Mouse (Mus musculus): ENCODE measurements around the gene Traf3ip3. TPM values are rescaled to one million over a fixed set of nuclear protein-coding genes. Genes with fewer than 3 reads are reported as not detected.

The Traf3ip3 gene
- 0.69 and 1.8 TPM in 2 replicates for total RNA-seq (2014; rRNA removed)
- polyA plus RNA-seq (2015; fragmentation: Nextera tagmentation; extraction: Ambion mirVana) = 1.6 and 2.1 TPM in 2 replicates

DNA sequence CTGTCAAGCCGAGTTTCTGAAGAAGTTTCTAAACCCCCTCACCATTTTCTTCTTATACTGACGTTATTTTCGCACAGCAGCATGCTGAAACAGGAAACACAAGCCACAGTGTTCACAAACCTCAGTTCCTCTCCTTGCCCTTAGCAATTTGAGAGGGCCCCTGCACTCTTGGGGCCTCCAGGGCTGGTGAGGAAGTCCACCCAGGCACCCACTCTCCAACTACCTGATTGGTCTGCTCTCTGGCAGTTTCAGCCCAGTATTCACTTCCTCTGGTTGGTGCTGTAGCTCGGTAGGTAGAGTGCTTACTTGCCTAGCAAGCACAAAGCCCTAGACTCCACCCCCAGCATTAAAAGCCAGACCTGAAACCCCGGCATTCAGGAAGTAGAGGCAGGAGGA is at the start of gene Traf3ip3:
Gene Traf3ip3, minus strand, starts transcription at position 321 of the 396 bp plus-strand sequence.
- no peak for DNase-seq
- no peak within 1 kb of the TSS for H3K9ac ChIP-seq
- H3K4me1 ChIP-seq (ENCODE audit: insufficient read depth) = no peaks in the 10 kb centered on the region
- H3K27ac ChIP-seq (ENCODE audit: low read depth, low read length) = no peak within 1 kb of the TSS
- WGBS = 74% methylated on average over 5 of the region's 5 CpGs
- H3K4me2 ChIP-seq (ENCODE audit: low read depth) = no peak within 1 kb of the TSS
- no peak within 1 kb of the TSS for H3K4me3 ChIP-seq (ENCODE audit: low read depth, low read length)
- no peaks in the 10 kb centered on the region for H3K27me3 ChIP-seq (ENCODE audit: insufficient read depth, low read length)
- no peak for TF ChIP-seq CTCF (IDR thresholded peaks at IDR 0.05; ENCODE audit: low read depth)
- H3K9me3 ChIP-seq (ENCODE audit: low read length) = no peaks in the 10 kb centered on the region
- H3K36me3 ChIP-seq (ENCODE audit: insufficient read depth) = no peaks in the 10 kb centered on the region
- no peak for ATAC-seq

DNA sequence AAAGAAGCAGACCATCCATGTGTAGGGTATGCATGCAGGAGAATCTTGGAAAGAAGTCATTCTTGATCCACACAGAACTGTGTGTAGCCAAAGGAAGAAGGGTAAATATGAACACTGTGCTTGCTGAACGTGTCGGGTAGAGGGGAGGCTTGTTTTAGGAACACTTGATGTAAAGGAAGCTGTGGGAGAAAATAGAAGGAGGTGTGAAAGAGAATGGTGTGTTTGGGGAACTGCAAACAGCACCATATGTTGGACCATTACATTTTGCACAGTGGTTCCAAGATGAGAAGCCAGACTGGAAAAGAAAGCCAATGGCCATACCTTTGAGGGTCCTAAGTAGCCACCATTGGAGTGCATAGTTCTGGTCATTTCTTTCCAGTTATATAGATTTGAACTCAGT is 48.5 kb upstream of the Traf3ip3 start:
- ATAC-seq (no peak), DNase-seq (no peak)
- Histone ChIP-seq H3K9ac (no peak overlapping the region), H3K4me1 (ENCODE audit: insufficient read depth) (no peaks in the 10 kb centered on the region), H3K27me3 (ENCODE audit: insufficient read depth, low read length) (no peaks in the 10 kb centered on the region), H3K27ac (ENCODE audit: low read depth, low read length) (no peak overlapping the region), H3K36me3 (ENCODE audit: insufficient read depth) (no peaks in the 10 kb centered on the region), H3K4me2 (ENCODE audit: low read depth) (no peak overlapping the region), H3K4me3 (ENCODE audit: low read depth, low read length) (no peak overlapping the region), H3K9me3 (ENCODE audit: low read length) (no peaks in the 10 kb centered on the region)
- TF ChIP-seq CTCF (IDR thresholded peaks at IDR 0.05; ENCODE audit: low read depth) = no peak
- 79% methylated on average over 2 of the region's 2 CpGs for WGBS

DNA sequence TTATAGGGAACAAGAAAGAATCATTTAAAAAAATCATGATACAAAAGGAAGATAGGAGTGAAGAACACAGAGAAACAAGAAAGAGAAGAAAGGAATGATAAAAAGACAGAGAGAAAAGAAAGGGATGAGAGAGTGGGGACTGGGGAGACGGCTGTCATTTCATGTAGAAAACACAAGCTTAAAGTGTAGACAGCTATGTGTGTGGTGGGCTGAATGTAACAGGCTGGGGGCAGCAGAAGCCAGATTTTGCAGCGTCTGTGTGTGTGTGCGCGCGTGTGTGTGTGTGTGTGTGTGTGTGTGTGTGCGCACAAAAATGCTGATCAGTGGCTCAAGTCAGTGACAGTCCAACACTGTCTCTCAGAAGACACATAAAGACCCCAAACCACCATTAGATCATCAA is 42.7 kb upstream of the Traf3ip3 start:
- WGBS = 65% methylated on average over 6 of the region's 6 CpGs
- no peak overlapping the region for H3K4me3 ChIP-seq (ENCODE audit: low read depth, low read length)
- no peaks in the 10 kb centered on the region for H3K36me3 ChIP-seq (ENCODE audit: insufficient read depth)
- no peak overlapping the region for H3K4me2 ChIP-seq (ENCODE audit: low read depth)
- peak; percentile 50 for DNase-seq
- H3K27ac ChIP-seq (ENCODE audit: low read depth, low read length) = peak overlapping the region; percentile 46
- no peaks in the 10 kb centered on the region for H3K9me3 ChIP-seq (ENCODE audit: low read length)
- H3K9ac ChIP-seq = no peak overlapping the region
- peak; percentile 83 for ATAC-seq
- TF ChIP-seq CTCF (IDR thresholded peaks at IDR 0.05; ENCODE audit: low read depth) = 0 out of 2 replicates have a peak, but pooled peaks have one; percentile 9
- peaks cover 11% of the 10 kb centered on the region; the same call in 1 of the 2 replicates for H3K4me1 ChIP-seq (ENCODE audit: insufficient read depth)
- no peaks in the 10 kb centered on the region for H3K27me3 ChIP-seq (ENCODE audit: insufficient read depth, low read length)

DNA sequence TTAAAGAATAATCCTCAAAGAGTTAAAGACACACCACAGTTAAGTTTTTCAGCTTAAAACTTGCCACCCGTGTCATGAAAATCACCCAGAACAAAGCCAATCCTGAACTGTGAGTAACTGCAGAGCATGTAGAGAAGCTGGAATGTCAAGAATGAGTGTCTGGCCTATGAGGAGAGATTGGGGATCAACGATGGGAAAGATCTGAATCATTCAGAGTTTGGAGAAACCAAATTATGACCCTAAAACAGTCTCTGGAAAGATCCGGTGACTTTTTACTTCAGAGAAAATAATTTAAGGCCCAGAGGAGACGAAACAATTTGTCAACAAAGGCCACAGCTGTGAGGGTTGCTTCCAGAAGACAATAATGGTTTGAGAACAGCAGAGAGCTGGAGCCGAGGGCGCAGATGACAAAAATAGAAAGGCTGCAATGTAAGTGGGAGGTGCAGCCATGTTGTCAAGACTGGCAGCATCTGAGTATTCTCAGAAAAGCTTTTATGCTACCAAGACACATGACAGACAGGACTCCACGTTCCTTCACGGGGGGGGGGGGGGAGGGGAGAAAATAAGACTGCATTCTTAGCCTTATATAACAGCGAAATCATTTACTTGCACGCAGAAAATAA is 42.2 kb upstream of the Traf3ip3 start:
- TF ChIP-seq CTCF (IDR thresholded peaks at IDR 0.05; ENCODE audit: low read depth) = no peak
- Histone ChIP-seq H3K27ac (ENCODE audit: low read depth, low read length) (peak overlapping the region; percentile 46), H3K4me3 (ENCODE audit: low read depth, low read length) (no peak overlapping the region), H3K4me1 (ENCODE audit: insufficient read depth) (peaks cover 11% of the 10 kb centered on the region; the same call in 1 of the 2 replicates), H3K4me2 (ENCODE audit: low read depth) (no peak overlapping the region), H3K9ac (no peak overlapping the region), H3K27me3 (ENCODE audit: insufficient read depth, low read length) (no peaks in the 10 kb centered on the region), H3K9me3 (ENCODE audit: low read length) (no peaks in the 10 kb centered on the region), H3K36me3 (ENCODE audit: insufficient read depth) (no peaks in the 10 kb centered on the region)
- ATAC-seq = peak; percentile 71
- WGBS = 49% methylated on average over 10 of the region's 10 CpGs
- DNase-seq = peak; percentile 47

DNA sequence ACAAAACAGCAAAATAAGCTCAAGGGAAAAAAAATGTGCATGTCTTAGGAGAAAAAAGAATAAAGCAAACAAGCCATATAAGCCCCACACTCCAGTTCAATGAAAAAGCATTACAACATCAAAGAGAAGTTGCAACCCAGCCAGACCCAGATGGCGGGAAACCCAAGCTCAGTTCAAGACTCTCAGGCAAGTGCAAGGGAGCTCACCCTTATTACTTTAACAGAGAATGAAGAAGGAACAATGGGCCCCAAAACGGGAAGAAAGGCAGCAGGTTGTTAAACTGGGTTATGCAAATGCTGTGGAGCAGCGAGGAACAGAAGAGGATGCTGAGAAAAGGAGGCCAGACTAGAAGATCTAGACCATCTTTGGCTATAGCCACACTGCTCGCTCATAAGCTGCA is 41.4 kb upstream of the Traf3ip3 start:
- 44% methylated on average over 4 of the region's 4 CpGs for WGBS
- no peak overlapping the region for H3K4me3 ChIP-seq (ENCODE audit: low read depth, low read length)
- no peak for TF ChIP-seq CTCF (IDR thresholded peaks at IDR 0.05; ENCODE audit: low read depth)
- no peaks in the 10 kb centered on the region for H3K9me3 ChIP-seq (ENCODE audit: low read length)
- no peak overlapping the region for H3K4me2 ChIP-seq (ENCODE audit: low read depth)
- DNase-seq = peak; percentile 3
- no peaks in the 10 kb centered on the region for H3K27me3 ChIP-seq (ENCODE audit: insufficient read depth, low read length)
- peaks cover 11% of the 10 kb centered on the region; the same call in 1 of the 2 replicates for H3K4me1 ChIP-seq (ENCODE audit: insufficient read depth)
- H3K9ac ChIP-seq = no peak overlapping the region
- no peak for ATAC-seq
- H3K27ac ChIP-seq (ENCODE audit: low read depth, low read length) = 0 out of 2 replicates have a peak overlapping the region, but pooled peaks have one; percentile 15
- no peaks in the 10 kb centered on the region for H3K36me3 ChIP-seq (ENCODE audit: insufficient read depth)

DNA sequence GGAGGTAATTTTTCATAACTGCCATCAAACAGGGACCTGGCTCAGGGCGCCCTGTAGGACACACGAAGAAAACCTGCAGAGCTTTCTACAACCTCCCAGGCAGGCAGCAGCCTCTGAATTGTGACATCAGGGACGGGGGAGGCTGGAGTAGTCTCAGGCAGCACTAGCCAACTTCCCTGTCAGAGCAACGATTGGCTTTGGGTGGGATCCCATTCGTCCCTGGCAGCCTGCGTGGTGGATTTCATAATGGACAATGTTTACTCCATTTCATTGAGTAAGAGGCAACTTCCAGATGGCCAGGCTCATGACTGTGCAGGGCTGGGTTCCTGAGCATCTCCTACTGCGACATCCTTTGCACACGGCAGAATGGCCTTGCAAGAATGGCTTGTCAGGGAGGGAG is 40.7 kb upstream of the Traf3ip3 start:
- peak; percentile 81 for DNase-seq

DNA sequence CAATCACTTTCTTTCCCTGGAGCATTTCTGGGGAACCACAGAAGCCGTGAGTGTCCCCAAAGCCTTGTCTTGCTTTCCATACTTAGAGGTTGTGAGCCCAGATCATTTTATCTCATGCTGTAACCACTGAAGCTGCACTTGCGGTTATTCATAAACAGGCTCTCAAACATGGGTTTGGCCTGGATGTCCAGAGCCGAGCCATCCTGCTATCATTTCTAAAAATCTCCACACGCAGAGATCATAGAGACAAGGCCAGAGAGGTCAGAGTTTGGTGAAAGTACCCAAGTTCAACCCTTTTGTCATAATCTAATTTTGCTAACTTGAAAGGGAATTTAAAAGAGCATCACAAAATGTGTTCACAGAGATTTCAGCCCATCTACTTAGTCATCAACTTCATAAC is 39.9 kb upstream of the Traf3ip3 start:
- TF ChIP-seq CTCF (IDR thresholded peaks at IDR 0.05; ENCODE audit: low read depth) = no peak
- Histone ChIP-seq H3K36me3 (ENCODE audit: insufficient read depth) (no peaks in the 10 kb centered on the region), H3K4me3 (ENCODE audit: low read depth, low read length) (no peak overlapping the region), H3K4me2 (ENCODE audit: low read depth) (no peak overlapping the region), H3K27ac (ENCODE audit: low read depth, low read length) (no peak overlapping the region), H3K9me3 (ENCODE audit: low read length) (no peaks in the 10 kb centered on the region), H3K27me3 (ENCODE audit: insufficient read depth, low read length) (no peaks in the 10 kb centered on the region), H3K4me1 (ENCODE audit: insufficient read depth) (peaks cover 11% of the 10 kb centered on the region; the same call in 1 of the 2 replicates), H3K9ac (no peak overlapping the region)
- ATAC-seq (no peak), DNase-seq (no peak)
- 94% methylated on average over 4 of the region's 4 CpGs for WGBS

More for the DNA sequence above, 40.7 kb upstream of the Traf3ip3 start:
- H3K9me3 ChIP-seq (ENCODE audit: low read length) = no peaks in the 10 kb centered on the region
- peak; percentile 78 for ATAC-seq
- H3K4me2 ChIP-seq (ENCODE audit: low read depth) = no peak overlapping the region
- WGBS = 44% methylated on average over 8 of the region's 8 CpGs
- H3K27ac ChIP-seq (ENCODE audit: low read depth, low read length) = no peak overlapping the region
- H3K9ac ChIP-seq = no peak overlapping the region
- H3K4me1 ChIP-seq (ENCODE audit: insufficient read depth) = peaks cover 11% of the 10 kb centered on the region; the same call in 1 of the 2 replicates
- no peaks in the 10 kb centered on the region for H3K36me3 ChIP-seq (ENCODE audit: insufficient read depth)
- no peaks in the 10 kb centered on the region for H3K27me3 ChIP-seq (ENCODE audit: insufficient read depth, low read length)
- TF ChIP-seq CTCF (IDR thresholded peaks at IDR 0.05; ENCODE audit: low read depth) = no peak
- H3K4me3 ChIP-seq (ENCODE audit: low read depth, low read length) = no peak overlapping the region

All from forebrain, postnatal 0 days (tissue).